Mouse (Mus musculus) T-helper 17 cell (primary cell): ENCODE measurements around the gene Lexm.

ENCODE experiments used
- in situ Hi-C, 2 experiments: fragments of 300-600 bp; cut with MboI, MseI; formaldehyde crosslinking; loops; 1 replicate in 1 of 2; 2 replicates in 1 of 2; pipeline ENCODE4 v1.15.1; 2025; ENCODE audit warnings: high pct_unique_total_duplicates in 2 of 2

The Lexm gene

DNA sequence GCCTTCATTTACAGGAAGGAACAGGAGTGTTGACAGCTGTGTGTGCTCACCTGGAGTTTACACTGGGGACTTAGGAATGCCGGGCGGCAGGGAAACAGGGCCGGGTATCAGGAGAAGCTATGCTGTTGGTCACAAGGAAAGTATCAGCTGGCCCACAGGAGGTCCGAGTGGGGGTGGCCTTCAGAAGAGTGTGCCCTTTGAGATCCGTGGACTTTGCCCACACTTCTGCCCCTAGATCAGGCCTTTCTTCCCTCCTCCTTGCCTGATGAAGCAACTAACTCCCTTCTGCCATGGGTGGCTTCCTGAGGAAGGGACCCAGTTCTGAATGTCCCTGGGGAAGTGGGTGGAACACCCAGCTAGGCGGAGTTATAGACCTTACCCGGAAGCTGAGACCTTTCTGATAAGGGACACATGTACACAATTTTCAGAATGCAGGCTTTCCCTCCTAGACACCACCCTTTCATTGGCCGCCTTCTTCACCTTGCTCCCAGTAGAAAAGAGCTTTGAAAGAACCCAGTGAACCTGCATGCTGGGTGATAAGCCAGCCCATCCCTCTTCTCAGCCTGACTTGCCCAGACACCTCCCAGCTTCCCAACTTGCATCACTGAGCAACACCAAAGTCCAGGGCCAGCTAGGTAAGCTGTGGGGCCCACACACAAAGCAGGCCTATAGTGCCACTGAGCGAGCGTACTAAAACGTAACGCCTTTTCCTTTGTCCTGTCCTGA, 34.5 kb downstream of the Lexm start:
- in situ Hi-C loops: no loop called here

DNA sequence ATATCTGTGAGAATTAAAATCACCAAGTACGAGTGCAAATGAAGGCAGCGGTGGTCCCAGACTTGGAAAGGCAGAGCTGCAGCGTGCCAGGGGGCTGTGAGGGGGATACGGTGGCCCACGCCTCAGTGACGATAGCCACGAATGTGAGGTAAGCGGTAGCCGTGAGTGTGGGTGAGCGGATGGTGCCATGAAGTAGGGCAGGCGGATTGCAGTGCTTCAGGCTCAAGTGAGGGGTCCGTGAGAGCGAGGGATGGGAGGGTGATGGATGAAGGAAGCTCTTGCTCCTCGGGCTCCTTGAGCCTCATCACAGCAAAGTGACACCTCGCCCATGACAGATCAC, 35.2 kb downstream of the Lexm start:
- in situ Hi-C loops: no loop called here

DNA sequence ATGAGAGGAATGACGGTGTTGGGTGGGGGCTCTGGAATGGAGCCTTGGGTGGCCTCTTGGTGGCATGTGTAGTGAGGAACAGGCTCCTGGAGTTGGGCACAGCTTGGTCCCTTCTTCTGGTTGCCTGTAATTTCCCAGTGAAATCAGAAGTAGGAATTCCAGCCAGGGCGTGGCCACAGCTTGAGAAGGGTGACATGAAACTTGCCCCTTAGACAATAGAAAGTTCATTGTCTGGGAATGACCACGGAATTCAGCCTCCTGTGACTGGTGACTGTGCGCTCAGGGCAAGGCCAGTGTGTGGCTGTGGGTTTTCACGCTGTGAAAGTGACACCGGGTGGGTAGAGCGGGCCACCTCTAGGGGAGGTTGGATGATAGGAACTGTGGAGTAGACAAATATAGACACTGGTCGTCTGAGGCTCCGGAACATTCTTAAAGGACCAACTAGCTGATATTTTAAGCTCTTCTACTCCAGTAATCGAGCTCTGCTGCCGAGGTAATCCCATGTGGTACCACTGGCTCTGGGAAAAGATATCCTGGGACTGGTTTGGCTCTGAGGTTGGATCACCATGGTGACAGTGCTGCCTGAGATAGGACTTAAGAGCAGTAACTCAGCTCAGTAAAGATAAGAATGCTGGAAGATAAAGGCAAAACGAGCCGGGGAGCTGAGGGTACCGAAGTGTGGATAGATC, 35.7 kb downstream of the Lexm start:
- in situ Hi-C loops: no loop called here

DNA sequence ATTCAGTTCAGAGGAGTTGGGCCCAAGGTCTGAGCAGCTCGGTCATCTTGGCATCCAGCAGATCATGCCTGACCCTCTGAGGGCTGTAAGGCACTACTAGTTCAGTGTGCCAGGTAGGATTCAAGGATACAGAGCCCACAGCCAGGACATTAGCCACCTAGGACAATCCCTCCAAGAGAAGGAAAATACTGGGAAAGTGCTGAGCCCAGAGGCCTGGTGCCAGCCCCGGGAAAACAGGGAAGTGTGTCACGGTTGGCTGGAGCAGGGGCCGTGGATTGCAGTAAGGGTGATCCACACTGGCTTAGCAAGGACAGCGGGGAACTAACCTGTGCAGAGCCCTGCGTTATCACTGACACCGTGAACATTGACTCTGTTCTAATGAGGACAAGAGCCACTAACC, 39.5 kb downstream of the Lexm start:
- in situ Hi-C loops: no loop called here

DNA sequence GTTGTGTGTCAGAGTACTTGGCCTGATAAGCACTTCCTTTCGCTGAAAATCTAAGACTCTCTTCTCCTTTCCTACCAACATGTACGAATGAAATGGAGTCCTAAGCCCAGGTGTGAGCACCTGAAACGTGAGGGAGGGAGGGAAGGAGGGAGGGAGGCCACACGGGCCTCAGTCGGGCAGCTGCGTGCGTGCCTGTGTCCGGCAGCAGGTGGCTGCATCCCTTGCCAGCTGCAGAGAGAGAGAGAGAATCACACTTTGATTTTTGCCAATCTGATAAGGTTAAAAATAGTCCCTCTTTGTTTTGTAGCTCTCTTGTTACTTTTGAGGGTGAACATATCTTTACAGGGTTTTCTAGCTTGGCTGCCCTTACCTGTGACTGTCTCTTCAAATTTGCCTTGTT, 42.0 kb downstream of the Lexm start:
- in situ Hi-C loops: no loop called here

DNA sequence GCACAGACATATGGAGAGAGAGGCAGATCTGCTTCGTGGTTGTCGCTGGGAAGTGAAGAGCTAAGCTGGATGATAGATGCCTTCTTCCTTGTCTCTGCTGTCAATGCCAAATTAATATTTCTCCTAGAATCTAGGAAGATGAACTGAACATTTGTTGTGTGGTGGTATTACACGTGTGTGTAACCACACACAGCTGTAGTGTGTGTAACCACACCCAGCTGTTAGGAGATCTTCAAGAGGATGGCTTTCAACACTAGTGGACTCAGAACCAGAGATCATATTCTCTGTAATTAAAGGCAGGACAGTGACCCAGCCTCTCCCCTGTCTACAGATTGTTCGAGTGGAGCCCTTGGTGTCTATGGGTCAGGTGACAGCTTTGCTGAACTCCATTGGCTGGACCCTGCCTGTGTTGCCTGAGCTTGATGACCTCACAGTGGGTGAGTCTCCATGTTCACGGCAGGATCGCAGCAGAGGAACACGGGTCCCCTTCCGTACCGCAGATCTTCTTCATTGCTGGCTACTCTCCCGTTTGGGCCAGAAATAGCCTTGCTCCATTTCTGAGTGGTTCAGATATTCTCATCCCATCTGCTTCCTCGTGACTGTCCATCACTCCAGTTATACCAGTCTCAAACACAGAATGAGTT, 45.8 kb downstream of the Lexm start:
- in situ Hi-C loops: no loop called here

DNA sequence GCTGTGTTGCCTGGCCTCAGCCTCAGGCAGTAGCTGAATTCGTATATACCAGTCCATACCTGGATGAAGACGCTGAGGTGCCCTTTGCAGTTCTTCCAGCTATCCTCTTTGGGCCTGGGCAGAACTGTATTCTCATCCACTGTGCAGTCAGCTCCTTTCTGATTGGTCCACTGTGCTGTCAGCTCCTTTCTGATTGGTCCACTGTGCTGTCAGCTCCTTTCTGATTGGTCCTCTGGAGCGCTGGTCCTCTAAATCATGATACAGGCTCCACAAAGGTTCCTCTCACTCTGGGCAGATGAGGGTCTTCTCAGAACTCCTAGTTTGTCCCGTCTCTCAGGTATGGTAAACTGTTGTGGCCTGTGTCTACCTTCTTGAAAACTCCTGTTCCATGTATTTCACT, 47.4 kb downstream of the Lexm start:
- in situ Hi-C loops: no loop called here

DNA sequence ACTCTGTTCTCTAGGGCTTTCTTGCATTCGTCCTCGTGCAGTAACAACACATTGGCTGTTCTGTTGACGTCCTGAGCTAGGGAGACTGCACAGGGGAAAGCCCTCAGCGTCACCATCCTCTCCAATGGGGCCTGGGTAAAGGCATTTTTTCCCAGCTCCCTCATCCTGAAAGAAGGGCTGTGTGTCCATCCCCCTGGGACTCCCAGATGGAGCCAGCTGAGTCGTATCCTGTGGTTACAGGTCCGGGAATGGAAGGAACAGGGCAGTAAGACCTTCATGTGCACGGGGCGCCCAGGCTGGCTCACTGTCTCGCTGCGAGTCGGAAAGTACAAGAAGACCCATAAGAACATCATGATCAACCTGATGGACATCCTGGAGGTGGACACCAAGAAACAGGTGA, 52.9 kb downstream of the Lexm start:
- in situ Hi-C loops: no loop called here

DNA sequence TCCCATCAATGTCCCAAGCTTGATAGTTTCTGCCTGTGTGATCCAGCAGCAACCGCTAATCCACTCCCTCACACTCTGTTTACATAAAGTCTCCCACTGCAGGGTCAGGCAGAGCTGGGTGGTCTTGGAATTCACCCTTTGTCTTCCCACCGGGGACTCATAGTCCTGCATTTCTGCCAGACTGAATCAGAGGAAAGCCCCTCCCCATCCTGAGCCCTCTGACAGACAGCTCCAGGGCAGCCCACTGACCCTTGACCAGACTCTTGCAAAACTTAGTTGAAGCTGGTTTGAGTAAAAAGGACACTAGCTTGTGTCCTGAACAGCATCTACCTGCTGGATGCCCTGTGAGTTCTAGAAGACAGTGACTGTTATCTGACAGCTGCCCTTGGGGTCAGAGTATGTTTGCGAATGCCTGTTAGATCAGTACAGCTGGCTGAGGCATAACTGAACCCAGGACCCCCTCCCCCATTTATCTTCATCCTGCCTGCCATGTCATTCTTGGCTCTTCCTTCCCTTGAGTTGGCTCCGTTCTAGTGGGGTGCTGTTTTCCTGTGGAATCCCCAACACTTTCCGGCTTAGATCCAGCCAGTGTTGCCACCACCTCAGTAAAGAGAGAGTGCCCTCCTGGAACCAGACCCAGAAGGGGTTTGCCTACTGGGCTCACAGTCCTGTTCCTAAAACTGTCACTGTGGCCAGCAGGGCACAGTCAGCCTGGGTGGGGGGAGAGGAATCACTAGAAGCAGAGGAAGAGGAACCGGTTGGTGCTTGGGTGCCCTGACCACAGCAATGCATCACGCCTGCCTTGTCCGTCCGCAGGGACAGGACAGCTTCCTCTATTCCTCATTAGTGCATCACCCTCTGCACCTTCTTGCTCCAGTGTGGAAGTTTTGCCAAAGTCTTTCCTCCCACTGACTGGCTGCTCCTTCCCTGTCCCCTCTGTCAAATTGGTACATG, 53.9 kb downstream of the Lexm start:
- in situ Hi-C loops: no loop called here

DNA sequence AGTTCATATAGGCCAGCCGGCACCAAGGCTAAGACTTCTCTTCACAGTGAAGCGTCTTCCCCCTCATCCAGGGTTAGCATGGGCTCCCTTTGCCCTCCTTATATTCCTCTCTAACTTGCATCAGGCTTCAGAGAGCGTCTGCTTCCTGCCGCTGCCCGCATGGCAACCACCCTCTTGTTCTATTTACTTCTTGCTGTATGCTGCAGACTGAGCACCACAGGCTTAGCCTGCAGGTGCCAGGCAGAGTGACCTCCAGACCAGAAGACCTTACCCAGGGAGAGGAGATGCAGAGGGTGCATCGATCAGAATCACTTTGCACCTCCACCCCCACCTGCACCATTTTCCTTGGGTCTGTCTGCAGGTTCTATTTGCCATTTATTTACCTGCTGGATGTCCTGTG, 55.0 kb downstream of the Lexm start:
- in situ Hi-C loops: no loop called here

DNA sequence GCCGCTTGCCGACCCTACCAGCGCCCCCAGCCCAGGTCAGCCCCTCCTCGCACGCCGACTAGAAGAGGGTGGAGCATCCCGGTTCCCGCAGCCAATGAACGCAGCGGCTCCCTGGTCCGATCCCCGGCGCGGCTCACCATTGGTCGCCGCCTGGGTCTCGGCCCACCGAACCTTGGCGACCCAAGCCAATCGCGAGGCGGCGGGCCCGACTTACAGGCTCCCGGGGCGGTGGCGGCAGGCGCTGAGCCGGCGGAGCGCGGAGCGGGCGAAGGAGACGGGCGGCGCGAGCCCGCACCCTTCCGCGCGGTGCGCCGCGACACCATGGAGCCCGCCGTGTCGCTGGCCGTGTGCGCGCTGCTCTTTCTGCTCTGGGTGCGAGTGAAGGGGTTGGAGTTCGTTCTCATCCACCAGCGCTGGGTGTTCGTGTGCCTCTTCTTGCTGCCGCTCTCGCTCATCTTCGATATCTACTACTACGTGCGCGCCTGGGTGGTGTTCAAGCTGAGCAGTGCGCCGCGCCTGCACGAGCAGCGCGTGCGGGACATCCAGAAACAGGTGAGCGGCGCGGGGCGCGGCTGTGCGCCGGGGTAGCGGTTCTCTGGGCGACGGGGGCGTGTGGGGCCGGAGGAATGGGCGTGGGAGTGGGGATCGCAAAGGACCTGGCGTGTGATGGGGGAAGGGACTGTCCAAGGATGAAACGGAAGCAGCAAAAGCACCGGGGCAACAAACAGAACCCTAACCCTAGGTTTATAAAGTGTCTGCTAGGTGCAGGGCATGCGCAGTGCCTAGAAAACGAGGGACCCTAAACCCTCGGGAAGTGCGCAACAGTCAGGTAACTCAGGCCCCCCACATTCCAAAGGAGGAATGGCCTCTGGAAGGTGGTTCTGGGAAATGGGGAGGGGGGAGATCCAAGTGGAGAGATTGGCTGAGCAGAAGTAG, 55.9 kb downstream of the Lexm start, which contains the start of gene Dhcr24:
Gene Dhcr24 (plus strand): TSS at position 193 of the 936 bp plus-strand sequence.
- in situ Hi-C loops: no loop called here

DNA sequence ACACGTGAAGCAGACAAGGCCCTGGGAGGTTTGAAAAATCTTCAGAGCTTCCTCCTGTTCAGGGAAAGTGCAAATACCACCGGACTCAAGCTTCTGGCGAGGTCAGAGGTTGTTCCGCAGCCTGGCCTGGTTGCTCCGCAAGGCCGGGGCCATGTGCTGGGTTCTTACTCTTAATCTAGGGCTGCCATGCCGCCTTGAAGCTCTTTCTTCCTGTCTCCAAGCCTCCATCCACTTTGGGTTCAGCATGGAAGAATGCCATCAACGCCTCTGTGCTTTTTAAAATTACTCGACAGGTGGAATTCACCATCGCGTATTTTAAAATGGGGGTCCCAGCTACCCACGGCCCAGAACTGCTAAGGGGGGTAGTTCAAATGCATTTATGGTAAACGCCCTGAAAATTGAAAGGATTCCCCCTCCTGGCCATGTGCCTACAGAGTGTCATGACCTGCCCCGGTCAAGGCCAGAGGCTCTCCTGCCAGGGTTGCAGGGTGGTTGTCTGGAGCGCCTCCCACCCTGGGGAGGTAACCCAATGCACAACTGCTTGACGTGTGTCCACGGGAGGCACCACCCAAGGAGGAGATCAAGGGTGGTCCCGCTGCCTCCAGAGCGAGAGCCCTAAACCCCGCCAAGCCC, 56.7 kb downstream of the Lexm start:
- in situ Hi-C loops: no loop called here

DNA sequence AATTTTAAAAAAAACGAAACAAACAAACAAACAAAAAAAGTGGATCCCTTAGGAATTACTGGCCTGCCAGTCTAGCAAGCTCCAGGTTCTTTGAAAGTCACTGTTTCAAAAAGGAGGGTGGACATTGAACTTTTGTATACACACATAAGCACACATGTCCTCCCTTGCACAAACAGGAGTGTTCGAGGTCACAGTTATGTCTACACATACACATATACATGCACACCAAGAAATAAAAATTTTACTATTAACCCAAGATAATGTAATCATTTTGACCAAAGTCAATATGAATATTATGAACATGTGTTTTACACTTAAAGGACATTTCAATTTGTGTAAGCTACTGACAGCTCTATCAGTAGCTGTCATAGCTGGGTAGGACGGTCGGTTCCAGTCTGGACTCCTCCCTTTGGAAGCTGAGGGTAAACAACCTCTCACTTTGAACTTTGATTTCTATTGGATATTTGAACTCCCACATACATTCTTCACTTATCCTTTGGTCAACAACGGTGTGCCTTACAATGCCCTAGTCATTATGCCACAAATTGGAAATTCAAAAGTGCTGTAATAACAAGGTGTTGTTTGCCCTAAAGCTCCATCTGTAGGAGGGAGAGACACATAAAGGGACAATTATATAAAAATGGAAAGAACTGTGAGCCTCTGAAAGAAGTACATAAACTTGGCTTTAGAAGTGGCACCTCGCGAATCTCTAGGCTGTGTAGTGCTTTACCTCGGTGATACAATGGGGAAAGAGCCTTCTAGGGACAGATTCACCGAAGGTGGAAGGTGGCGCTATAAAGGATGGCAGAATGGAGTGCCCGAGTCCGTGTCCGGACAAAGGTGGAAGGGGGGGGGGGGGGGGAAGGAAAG, 57.5 kb downstream of the Lexm start:
- in situ Hi-C loops: no loop called here

DNA sequence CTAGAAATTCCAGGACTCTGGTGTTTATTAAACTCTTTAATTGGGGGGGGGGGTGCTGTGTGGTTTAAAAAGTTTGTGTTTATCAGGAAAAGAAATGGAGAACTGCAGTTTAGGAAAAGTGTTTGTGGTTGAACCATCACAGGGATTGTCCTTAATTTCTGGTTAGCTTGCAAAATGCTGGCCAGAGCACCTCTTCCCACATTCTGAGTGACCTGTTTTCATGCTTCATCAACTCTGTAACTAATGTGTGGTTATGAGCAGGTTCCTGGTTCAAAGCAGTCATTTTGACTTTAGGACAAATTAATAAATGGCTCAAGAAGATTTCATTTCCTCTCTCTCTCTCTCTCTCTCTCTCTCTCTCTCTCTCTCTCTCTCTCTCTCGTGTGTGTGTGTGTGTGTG, 59.1 kb downstream of the Lexm start:
- in situ Hi-C loops: no loop called here

DNA sequence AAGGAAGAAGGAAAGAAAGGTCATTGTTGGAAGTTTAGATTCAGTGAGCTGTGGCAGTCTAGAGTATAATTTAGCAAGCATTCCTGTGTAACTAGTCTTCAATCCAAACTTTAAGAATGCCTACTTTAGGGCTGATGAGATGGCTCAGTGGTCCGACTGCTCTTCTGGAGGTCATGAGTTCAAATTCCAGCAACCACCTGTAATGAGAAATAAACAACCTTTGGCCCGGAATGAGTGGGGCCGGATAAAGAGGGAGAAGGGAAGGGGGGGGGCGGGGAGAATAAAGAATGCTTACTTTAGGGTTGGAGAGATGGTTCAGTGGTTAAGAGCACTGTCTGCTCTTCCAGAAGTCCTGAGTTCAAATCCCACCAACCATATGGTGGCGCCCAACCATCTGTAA, 59.8 kb downstream of the Lexm start:
- in situ Hi-C loops: no loop called here

DNA sequence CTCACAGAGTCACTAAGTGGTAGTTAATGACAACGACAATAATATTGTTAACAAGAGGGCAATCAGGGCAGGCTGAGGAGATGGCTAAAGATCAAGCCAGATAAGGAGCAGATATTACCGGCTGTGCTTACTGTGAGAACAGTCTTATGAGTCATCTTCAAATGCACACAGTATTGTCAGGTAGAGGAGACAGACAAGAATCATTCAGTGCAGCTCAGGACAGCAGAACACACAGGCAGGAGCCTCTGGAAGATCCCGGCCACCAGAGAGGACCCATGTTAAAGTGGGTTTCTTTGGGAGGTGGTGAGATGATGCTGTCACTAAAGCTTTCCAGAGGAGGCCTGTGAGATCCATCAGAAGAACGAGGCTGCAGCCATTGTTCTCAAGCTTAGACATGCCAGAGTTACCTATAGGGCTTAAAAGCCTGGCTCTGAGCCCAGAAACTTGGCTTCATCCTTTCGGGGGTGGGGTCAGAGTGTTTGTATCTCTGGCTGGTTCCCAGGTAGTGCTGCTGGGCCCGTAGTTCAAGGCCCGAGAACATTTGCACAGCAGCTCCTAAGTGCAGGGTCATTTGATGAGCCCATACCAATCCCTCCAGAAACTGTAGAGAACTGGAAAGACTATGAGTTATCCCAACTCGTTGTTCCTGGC, 66.4 kb downstream of the Lexm start:
- in situ Hi-C loops: no loop called here

DNA sequence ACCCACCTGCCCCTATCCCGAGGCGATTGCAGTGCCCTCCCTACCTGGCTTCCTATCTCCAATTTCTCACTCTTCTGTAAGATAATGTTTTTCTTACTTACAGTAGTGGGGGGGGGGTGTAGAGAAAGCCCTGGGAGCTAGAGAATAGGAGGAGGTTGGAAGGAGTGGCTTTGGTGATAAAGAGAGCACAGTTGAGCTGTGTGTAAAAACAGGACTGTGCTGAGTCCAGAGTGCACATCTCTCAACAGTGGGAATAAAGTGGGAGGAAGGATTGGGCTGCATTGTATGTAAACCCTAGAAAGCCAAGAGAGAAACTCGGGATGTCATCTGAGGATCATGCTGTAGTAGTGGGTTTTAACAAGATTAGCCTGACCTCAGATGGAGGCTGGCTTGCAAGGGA, 68.9 kb downstream of the Lexm start:
- in situ Hi-C loops: no loop called here

DNA sequence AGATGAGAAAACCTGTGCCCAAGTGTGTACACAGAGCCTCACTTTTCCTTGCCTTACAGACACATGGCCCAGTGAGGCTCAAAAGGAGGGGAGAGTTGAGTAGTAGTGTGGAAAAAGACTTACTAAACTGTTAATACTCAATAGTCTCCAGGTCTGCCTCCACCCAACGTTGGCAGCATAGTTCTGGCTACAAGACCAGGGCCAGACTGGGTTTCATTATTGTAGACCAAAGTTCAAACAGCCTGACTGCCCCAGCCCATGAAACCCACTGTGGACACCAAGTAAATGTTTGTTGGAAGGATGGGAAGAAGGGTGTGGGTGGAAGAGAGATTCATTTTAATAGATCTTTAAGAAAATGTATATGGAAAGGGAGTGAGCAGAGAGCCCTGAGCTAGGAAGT, 70.1 kb downstream of the Lexm start:
- in situ Hi-C loops: no loop called here
